Mouse (Mus musculus) neural tube, embryonic 14.5 days (tissue): ENCODE data around the gene Oprm1. TPM values are rescaled to one million over a fixed set of nuclear protein-coding genes. Genes with fewer than 3 reads are reported as not detected.

Experiments
- ATAC-seq: fragments of 200-750 bp; cut with Nextera tagmentation; 2 replicates; pipeline ENCODE4 v1.8.0; 2017; ENCODE audit warnings: low read depth, mild to moderate bottlenecking, moderate TSS enrichment, moderate library complexity
- H3K27ac ChIP-seq: fragments of 300-500 bp; sonication (generic); 2 replicates; pipeline ENCODE4 v1.5.1; 2014; ENCODE audit warnings: low read depth, mild to moderate bottlenecking, control low read depth, low read length, moderate library complexity, mixed read lengths
- H3K27me3 ChIP-seq: fragments of 300-500 bp; sonication (generic); 2 replicates; pipeline ENCODE4 v1.6.1; 2014; ENCODE audit warnings: low read length; ENCODE audit not compliant: control insufficient read depth, insufficient read depth
- H3K36me3 ChIP-seq: fragments of 300-500 bp; sonication (generic); 2 replicates; pipeline ENCODE4 v1.6.1; 2014; ENCODE audit warnings: low read length, mixed read lengths; ENCODE audit not compliant: control insufficient read depth, insufficient read depth
- H3K4me1 ChIP-seq: fragments of 300-500 bp; sonication (generic); 2 replicates; pipeline ENCODE4 v1.6.1; 2014; ENCODE audit warnings: low read length; ENCODE audit not compliant: control insufficient read depth, insufficient read depth
- H3K4me2 ChIP-seq: fragments of 300-500 bp; sonication (generic); 2 replicates; pipeline ENCODE4 v1.6.1; 2014; ENCODE audit warnings: mild to moderate bottlenecking, low read depth, low read length, control low read depth
- H3K4me3 ChIP-seq: fragments of 300-500 bp; sonication (generic); 2 replicates; pipeline ENCODE4 v1.5.1; 2014; ENCODE audit warnings: low read depth, low read length, control low read depth, mixed read lengths
- H3K9ac ChIP-seq: fragments of 300-500 bp; sonication (generic); replicated peaks from 2 replicates; pipeline ENCODE4 v1.6.1; 2014; ENCODE audit warnings: low read depth, mild to moderate bottlenecking, control low read depth, low read length, mixed read lengths
- H3K9me3 ChIP-seq: fragments of 300-500 bp; sonication (generic); 2 replicates; pipeline ENCODE4 v1.6.1; 2016; ENCODE audit warnings: low read length; ENCODE audit not compliant: control insufficient read depth
- WGBS: fragments of 180-500 bp; shearing (Covaris S2); extraction: QIAGEN DNeasy Blood & Tissue Kit; methylation state at CpG from one replicate; pipeline ENCODE4 v1.1.7; 2014; 5-methylcytosine and 5-hydroxymethylcytosine counted together
- polyA plus RNA-seq: library from polyadenylated mRNA; unstranded; fragments of >200 nt; fragmentation: Nextera tagmentation; extraction: Ambion mirVana; gene quantifications from 2 replicates; pipeline ENCODE4 v1.2.1, GENCODE M21; 2014

The Oprm1 gene
- polyA plus RNA-seq, 1 experiment from 2014 or later: 5.1 TPM

DNA sequence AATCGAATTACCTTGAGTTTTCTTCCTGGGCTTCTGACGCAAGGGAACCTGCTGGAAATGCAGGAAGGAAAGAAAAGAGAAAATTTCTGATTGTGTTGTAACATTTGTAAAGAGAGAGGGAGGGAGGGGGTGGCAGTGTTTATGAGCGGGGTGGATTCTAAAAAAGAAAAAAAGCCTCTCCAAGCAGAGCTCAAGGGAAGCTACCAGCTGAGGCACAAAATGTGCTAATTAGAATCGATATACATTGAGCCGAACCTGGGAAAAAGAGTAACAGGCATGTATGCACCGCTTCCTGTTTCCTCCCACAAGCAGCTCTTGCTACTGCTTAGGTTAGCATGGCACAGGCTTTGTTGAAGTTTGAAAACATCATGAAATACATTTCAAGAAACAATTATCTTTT, 221.9 kb downstream of the Oprm1 start:
- peak; percentile 50; the same call in 1 of the 2 replicates for ATAC-seq
- Histone ChIP-seq H3K4me1 (no peaks in the 10 kb centered on the region), H3K9ac (no peak overlapping the region), H3K27me3 (no peaks in the 10 kb centered on the region), H3K36me3 (no peaks in the 10 kb centered on the region), H3K4me3 (peak overlapping the region; percentile 19), H3K9me3 (no peaks in the 10 kb centered on the region), H3K4me2 (peak overlapping the region; percentile 37), H3K27ac (no peak overlapping the region)
- 18% methylated on average over 6 of the region's 6 CpGs for WGBS

- H3K4me3 ChIP-seq: no peak overlapping the region
- ATAC-seq: no peak
- no peak overlapping the region for H3K27ac ChIP-seq
- no peak overlapping the region for H3K9ac ChIP-seq
- no peak overlapping the region for H3K4me2 ChIP-seq
- no peaks in the 10 kb centered on the region for H3K36me3 ChIP-seq
- no peaks in the 10 kb centered on the region for H3K9me3 ChIP-seq
- H3K4me1 ChIP-seq: no peaks in the 10 kb centered on the region
- no peaks in the 10 kb centered on the region for H3K27me3 ChIP-seq
- WGBS: 82% methylated on average over 2 of the region's 2 CpGs
Measured at GRCm38 (mm10) chr10:6982751-6983151, 224.4 kb downstream of the Oprm1 start.

GRCm38 (mm10) chr10:6983431-6983830, 225.1 kb downstream of the Oprm1 start:
- Histone ChIP-seq H3K4me2 (no peak overlapping the region), H3K36me3 (no peaks in the 10 kb centered on the region), H3K4me1 (no peaks in the 10 kb centered on the region), H3K4me3 (no peak overlapping the region), H3K27ac (no peak overlapping the region), H3K9me3 (no peaks in the 10 kb centered on the region), H3K27me3 (no peaks in the 10 kb centered on the region), H3K9ac (no peak overlapping the region)
- WGBS: 94% methylated on average over 2 of the region's 2 CpGs
- no peak for ATAC-seq

- H3K36me3 ChIP-seq: no peaks in the 10 kb centered on the region
- H3K4me1 ChIP-seq: no peaks in the 10 kb centered on the region
- no peak overlapping the region for H3K27ac ChIP-seq
- no peak for ATAC-seq
- no peaks in the 10 kb centered on the region for H3K27me3 ChIP-seq
- H3K4me2 ChIP-seq: no peak overlapping the region
- WGBS: 88% methylated on average over 4 of the region's 4 CpGs
- no peaks in the 10 kb centered on the region for H3K9me3 ChIP-seq
- H3K9ac ChIP-seq: no peak overlapping the region
- H3K4me3 ChIP-seq: no peak overlapping the region
Measured at GRCm38 (mm10) chr10:6986246-6986645, 227.9 kb downstream of the Oprm1 start.

DNA sequence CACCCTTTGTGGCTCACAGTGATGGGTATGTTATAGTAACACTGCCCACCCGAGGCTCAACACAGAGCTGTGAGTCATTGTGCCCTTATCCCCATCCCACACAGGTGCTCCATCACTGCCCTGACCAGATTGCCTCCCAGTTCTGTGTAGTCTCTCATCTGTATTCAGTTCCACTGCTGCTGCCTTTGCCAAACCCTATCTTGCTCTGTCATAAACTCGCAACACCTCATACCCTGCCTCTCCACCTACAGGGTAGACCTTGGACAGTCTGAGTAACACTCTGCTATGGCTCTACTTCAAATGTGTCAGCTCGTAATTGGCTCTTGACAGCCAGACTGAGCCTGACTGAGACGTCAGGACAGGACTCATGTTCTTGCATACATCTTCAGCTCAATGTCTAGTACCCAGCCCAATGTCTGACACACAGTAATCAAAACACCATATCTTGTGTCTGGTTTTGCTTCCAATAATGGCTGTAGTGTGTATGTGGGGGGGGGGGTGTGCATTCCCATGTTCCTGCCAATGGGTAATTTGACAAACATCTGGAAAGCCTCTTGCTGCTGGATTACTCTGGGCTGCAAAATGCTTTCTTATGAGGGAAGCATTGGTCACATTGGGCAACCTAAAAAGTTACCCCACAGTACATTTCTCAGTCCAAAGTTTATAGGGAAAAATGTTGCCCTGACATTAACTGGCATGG, 229.2 kb downstream of the Oprm1 start:
- Histone ChIP-seq H3K36me3 (no peaks in the 10 kb centered on the region), H3K9ac (no peak overlapping the region)
- ATAC-seq: no peak

DNA sequence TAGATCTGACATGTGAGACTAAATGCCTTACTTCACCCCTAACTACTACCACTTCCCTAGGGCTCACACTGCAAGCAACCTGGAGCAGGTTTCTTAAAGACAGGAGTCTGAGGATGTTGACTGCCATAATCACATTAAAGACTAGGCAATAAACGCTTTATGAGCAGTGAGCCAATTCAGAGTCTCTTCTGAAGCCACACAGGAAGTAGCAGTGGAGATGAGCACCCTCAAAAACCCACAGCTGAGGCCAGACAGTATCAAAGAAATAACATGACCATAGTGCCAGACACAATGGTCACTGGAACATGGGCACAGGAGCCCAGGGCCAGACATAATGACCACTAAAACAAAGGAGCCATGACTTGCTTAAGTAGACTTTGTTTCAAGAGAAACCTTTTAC, 230.2 kb downstream of the Oprm1 start:
- H3K27ac ChIP-seq: no peak overlapping the region
- no peak overlapping the region for H3K4me2 ChIP-seq
- H3K4me3 ChIP-seq: no peak overlapping the region
- H3K27me3 ChIP-seq: no peaks in the 10 kb centered on the region
- WGBS: 68% methylated on average over 1 of the region's 1 CpGs
- H3K36me3 ChIP-seq: no peaks in the 10 kb centered on the region
- ATAC-seq: no peak
- H3K9ac ChIP-seq: no peak overlapping the region
- no peaks in the 10 kb centered on the region for H3K4me1 ChIP-seq
- H3K9me3 ChIP-seq: no peaks in the 10 kb centered on the region

More for the DNA sequence above, 229.2 kb downstream of the Oprm1 start:
- Histone ChIP-seq H3K4me3 (no peak overlapping the region), H3K27me3 (no peaks in the 10 kb centered on the region), H3K4me2 (no peak overlapping the region), H3K27ac (no peak overlapping the region), H3K9me3 (no peaks in the 10 kb centered on the region), H3K4me1 (no peaks in the 10 kb centered on the region)
- WGBS: 74% methylated on average over 4 of the region's 4 CpGs

DNA sequence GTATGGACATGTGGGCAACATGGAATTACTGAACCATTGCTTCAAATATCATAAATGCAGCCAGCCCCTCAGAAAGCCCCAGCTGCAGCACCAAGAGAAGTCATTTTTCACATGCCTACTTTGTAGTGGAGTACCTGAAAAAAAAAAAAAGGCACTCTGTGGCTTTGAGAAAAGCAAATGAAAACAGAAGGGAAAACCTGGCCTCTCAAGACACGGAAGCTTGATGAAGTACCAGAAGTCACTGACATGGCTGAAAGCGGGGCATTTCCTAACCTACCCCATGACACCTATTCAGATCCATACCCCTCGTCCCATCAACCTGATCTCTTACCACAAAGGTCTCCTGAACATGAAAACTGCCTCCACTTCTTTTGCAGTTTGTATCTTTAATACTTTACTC, 238.6 kb downstream of the Oprm1 start:
- no peak overlapping the region for H3K4me2 ChIP-seq
- H3K4me1 ChIP-seq: no peaks in the 10 kb centered on the region
- H3K27me3 ChIP-seq: no peaks in the 10 kb centered on the region
- no peaks in the 10 kb centered on the region for H3K9me3 ChIP-seq
- H3K36me3 ChIP-seq: no peaks in the 10 kb centered on the region
- H3K27ac ChIP-seq: no peak overlapping the region
- no peak overlapping the region for H3K9ac ChIP-seq
- WGBS: 81% methylated on average over 3 of the region's 3 CpGs
- no peak overlapping the region for H3K4me3 ChIP-seq
- ATAC-seq: no peak

DNA sequence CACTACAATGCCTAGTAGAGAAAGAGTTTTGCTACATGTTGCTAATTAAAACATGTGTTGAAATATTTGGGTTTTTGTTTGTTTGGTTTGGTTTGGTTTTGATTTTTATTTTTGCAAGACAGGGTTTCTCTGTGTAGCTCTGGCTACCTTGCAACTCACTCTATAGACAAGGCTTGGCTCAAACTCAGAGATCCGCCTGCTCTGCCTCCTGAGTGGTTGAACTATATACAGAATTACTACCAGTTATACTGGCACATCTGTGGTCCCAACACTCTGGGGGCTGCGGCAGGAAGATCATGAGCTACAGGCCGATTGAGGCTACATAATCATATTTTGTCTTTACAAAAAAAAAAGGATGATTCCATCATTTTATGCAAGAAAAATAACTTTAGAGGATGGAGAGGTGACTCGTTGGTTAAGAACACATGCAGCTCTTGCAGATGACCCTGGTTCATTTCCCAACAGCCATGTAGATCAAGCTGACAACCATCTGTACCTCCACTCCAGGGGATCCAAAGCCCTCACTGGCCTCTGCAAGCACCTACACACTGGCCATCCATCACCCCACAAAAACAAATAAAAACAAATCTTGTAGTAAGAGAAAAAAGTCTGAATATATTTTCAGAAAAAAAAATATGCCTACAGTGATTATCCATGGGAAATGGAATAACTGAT, 240.4 kb downstream of the Oprm1 start:
- Histone ChIP-seq H3K9me3 (no peaks in the 10 kb centered on the region), H3K4me2 (no peak overlapping the region), H3K4me1 (no peaks in the 10 kb centered on the region), H3K27ac (no peak overlapping the region), H3K4me3 (no peak overlapping the region), H3K36me3 (no peaks in the 10 kb centered on the region), H3K9ac (no peak overlapping the region), H3K27me3 (no peaks in the 10 kb centered on the region)
- no peak for ATAC-seq
- WGBS: 88% methylated on average over 4 of the region's 4 CpGs

DNA sequence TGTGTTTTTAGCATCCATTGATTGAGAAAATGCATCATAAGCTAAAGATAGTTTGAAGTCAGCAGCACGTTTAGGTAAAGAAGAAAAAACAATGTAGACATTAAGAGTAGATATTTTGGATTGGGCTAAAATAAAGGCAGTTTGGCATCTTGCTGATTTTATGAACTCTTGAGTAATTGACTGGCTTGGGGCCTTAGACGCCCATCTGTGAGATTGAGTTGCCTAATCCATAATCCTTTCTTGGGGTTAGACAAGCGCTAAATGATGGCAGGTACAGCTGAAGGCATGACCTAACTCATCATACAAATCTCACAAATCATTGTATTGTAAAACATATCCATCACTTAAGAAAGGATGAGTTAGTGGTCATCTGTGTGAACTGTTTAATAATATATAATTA, 241.0 kb downstream of the Oprm1 start:
- Histone ChIP-seq H3K36me3 (no peaks in the 10 kb centered on the region), H3K4me3 (no peak overlapping the region), H3K4me2 (no peak overlapping the region), H3K9me3 (no peaks in the 10 kb centered on the region), H3K27ac (no peak overlapping the region), H3K9ac (no peak overlapping the region), H3K27me3 (no peaks in the 10 kb centered on the region), H3K4me1 (no peaks in the 10 kb centered on the region)
- 81% methylated on average over 3 of the region's 3 CpGs for WGBS
- ATAC-seq: no peak
